Mouse (Mus musculus) CD8-positive naive resting alpha-beta T cell, adult 2 months (primary cell): ENCODE data around the gene Gm11492.

ENCODE experiments used
- DNase-seq, 2 experiments: peaks; one replicate each; pipeline ENCODE4 v3.0.0; 2022; ENCODE audit warnings: low read depth in 2 of 2, low spot score in 2 of 2

Gene Gm11492

DNA sequence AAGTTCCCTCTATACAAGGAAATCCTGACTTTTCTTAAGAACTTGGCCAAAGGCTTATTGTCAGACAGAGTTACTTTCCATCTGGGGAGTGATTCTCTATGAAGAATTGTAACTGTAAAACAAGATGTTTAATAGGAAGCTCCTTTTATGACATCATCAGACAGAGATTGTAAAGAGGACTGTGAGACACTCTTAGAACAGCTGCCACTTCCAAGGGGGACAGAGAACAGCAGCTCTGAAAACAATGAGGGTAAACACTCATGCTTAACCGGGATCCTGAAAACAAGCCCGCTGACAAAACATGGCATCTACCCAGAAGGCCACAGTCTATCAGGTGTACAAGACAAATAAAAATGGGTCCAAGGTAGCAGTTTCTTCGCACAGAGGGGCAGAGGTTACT is at the start of gene Gm11492:
Gene Gm11492, plus strand, starts transcription at position 153 of the 400 bp plus-strand sequence.
- no peak for DNase-seq

- peak; percentile 3 to 24 for DNase-seq
Observed at GRCm38 (mm10) chr11:87519260-87519659, 47.2 kb upstream of the Gm11492 start.

DNA sequence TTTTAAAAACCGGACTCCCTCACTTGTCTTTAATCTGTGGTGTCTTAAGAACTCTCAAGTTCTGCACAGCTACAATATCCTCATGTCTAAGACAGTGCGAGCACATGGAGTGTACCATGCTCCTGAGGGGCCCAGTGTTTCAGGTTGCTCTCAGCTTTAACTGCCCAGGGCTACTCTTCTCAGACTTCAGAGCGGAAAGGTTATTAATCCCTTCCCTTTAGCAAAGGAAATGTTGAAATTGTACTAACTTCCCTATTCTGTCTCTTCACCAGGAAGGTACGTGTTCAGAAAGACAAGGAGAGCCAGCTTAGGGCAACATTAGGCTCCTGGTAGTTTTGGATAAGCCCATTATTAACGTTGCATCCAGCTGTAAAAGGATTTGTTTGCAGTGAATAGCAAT is 43.0 kb upstream of the Gm11492 start:
- no peak for DNase-seq

DNA sequence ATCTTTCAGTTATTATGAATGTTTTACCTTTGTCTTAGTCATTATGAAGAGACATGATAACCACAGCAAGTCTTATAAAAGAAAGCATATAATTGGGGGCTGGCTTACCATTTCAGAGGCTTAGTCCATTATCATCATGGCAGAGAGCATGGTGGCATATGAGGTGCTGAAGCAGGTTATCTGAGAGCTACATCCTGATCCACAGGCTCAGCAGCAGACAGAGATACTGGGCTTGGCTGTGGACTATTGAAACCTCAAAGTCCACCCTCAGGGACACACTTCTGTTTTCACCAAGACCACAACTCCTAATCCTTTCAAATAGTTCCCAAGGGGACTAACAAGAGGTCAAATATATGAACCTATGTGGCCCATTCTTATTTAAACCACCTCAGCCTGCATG is 42.5 kb upstream of the Gm11492 start:
- no peak for DNase-seq

DNA sequence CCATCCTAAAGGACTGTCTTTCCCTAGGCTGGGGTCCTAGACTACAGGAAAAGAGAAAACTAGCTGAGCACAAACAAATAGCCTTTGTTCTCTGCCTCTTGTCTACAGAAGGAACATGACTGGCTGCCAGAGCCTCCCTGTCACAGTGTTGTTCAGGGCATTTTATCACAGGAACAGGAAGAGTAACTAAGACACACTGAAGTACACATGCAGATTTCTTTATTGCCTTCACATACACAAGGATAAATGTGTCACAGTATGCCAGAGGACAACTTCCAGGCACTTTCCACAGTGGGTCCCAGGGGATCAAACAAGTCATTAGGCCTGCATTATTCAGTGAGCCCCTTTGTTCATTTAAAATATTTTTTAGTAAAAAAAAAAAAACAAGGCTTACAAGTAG is 41.7 kb upstream of the Gm11492 start:
- no peak for DNase-seq

GRCm38 (mm10) chr11:87527364-87527763 is 39.1 kb upstream of the Gm11492 start:
- DNase-seq = no peak

DNA sequence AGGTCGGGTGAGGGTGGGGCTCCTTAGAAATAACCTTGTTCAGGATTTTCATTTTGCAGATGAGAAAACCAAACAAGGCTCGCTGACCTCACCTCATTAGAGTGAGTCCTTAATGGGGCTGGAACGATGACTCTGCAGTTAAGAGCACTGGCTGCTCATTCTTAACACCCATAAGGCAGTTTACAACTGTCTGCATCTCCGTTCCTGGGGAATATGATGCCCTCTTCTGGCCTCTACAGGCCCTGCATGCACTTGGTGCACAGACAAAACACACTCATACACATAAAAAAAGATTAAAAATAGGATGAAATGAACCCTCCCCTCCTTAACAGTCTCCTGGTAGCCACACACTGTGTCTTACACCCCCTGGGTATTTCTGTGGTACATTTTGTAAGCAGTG is 38.5 kb upstream of the Gm11492 start:
- no peak for DNase-seq

DNA sequence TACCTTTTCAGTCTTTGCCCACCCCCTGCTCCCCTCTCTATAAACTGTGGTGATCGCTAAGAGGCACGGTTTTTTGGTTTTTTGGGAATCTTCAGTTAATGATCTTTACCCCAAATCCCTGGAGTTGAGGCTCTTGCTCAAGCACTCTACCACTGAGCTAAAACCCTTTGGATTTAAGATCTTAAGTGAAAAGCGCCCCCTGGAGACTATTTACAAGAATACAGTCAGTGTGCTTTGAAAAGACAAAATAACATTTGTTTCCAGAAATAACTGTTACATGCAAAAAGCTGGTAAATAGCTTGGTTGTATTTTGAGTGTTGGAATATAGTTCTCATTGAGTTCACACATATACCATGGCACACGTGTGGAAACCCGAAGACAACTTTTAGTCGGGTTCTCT is 34.8 kb upstream of the Gm11492 start:
- no peak for DNase-seq

DNA sequence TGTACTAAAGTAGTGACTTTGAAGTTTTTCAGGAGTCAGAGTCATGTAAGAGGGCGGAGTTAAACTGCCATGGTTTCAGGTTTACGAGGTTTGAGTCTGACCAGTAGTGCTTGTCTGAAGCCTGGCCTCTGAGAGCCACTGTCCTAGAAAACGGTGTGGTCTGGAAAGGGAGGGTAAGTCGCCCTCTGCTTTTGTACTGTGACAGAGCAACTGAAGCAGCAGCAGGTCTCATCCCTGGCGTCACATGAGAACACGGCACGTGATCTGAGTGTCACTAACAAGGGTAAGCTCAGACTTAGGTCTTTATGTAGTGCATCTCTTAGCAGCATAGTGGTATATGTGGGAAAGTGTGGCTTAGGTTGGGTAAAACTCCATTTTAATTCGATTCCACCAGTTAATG is 24.2 kb upstream of the Gm11492 start:
- no peak for DNase-seq

- no peak for DNase-seq
Observed at GRCm38 (mm10) chr11:87542906-87543305, 23.5 kb upstream of the Gm11492 start.

DNA sequence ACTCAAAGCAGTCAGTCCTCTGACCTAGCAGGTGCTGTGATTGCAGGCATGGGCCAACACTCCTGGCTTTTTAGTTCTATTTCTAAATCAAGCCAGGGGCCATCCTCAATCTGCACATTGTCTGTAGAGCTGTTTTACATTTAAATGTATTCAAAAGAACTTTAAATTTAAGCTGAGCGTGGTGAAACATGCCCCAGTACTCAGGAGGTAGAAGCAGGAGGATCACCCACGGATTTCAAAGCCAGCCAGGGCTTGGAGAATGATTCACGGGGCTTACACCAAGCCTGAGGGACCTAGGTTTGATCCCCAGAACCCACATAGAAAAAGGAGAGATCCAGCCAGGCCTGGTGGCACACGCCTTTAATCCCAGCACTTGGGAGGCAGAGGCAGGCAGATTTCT is 13.1 kb upstream of the Gm11492 start:
- DNase-seq = no peak

GRCm38 (mm10) chr11:87554386-87554785 is 12.1 kb upstream of the Gm11492 start:
- DNase-seq = no peak

DNA sequence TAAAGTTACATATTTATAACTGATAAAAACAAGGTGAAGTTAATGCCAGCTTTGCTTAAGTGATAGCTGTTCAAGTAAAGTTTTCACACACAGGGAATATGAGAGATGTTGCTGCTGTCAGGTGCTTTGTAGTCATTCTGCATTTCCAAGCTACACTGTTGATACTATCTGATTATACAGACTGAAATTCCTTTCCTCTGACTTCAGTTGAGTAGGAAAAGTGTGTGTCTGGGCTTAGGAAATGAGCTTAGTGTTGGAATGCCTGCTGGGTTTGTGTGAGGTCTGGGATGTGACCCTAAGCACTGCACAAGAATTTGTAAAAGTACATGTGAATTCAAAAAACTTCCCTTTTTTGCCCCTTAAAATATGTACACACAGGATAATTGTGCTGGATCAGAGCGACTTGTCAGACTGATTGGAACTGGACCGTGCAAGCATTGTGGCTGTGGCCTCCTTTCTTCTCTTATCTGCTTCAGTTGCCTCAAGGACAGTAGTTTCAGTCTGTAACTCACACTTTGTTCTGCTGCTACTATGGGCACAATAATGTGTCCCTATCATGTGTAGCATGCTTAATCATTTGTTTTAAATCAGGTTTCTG is 11.2 kb upstream of the Gm11492 start:
- DNase-seq = no peak

GRCm38 (mm10) chr11:87561208-87561607 is 5.2 kb upstream of the Gm11492 start:
- no peak for DNase-seq

GRCm38 (mm10) chr11:87568255-87568953 is 2.0 kb downstream of the Gm11492 start, which contains the start of gene Sept4:
Gene Sept4 (plus strand): TSS chr11:87568903.
- no peak for DNase-seq

- DNase-seq = no peak
Observed at GRCm38 (mm10) chr11:87570743-87571142, 4.3 kb downstream of the Gm11492 start.

- DNase-seq = no peak
Observed at GRCm38 (mm10) chr11:87571361-87571950, 5.0 kb downstream of the Gm11492 start.

DNA sequence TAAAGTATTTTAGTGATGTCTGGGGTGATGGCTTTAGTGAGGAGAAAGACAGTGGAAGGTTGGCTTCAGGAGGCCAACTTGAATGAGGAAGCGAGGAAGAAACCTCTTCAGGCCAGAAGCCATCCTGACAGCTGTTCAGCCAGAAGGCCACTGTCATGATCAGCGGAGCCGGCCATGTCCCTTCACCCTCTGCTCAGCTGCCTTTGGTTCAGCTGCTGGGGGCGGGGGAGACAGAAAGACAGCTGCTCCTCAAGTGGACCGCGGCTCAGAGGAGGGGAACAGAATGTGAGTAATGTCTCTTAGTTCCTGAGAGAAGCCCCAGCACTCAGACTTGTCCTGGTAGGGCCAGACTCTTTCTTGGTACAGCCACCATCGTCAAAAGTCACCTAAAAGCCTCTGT is 7.3 kb downstream of the Gm11492 start:
- no peak for DNase-seq

GRCm38 (mm10) chr11:87574520-87575180 is 8.2 kb downstream of the Gm11492 start:
- DNase-seq = no peak

- no peak for DNase-seq
Observed at GRCm38 (mm10) chr11:87577601-87578248, 11.3 kb downstream of the Gm11492 start.

GRCm38 (mm10) chr11:87578249-87578962 is 12.0 kb downstream of the Gm11492 start:
- peak; percentile 32 to 46 for DNase-seq
